Mouse (Mus musculus) cerebellum, adult 2 months (tissue): ENCODE data around the gene Gm4869.

Source experiments
- CTCF ChIP-seq: fragments of 200-500 bp; IDR thresholded peaks from 2 replicates; pipeline ENCODE4 v1.5.1; 2011; ENCODE audit warnings: low read depth, mild to moderate bottlenecking, control low read depth, low read length, moderate library complexity, borderline replicate concordance; ENCODE audit not compliant: insufficient read depth
- POLR2A ChIP-seq: fragments of 200-500 bp; IDR thresholded peaks from 2 replicates; pipeline ENCODE4 v1.6.1; 2011; ENCODE audit warnings: low read length, control low read depth, borderline replicate concordance; ENCODE audit not compliant: insufficient read depth

DNA sequence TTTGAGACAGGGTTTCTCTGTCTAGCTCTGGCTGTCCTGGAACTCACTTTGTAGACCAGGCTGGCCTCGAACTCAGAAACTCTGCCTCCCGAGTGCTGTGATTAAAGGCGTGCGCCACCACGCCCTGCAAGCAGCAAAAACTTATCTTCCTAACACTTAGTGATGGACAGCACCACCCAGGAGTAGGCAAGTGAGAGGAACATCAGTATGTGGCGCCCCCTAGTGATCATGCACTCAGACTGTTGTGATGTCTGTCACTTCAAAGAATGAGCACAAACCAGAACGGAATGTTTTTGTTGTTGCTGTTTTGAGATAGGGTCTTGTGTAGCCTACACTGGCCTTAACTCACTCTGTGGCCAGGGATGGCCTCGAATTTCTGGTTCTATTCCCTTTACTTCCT lies 34.1 kb upstream of the Gm4869 start:
- peak; percentile 56; the same call in 1 of the 2 replicates for TF ChIP-seq CTCF
- TF ChIP-seq POLR2A, result no peak
